Mouse (Mus musculus) layer of hippocampus, adult 8-10 months (tissue): ENCODE results near the gene Ppp1r11. TPM values are rescaled to one million over a fixed set of nuclear protein-coding genes. Genes with fewer than 3 reads are reported as not detected.

Experiments used
- DNase-seq, 2 experiments: peaks; one replicate each; pipeline ENCODE4 v3.0.0; 2022; ENCODE audit warnings: low spot score in 2 of 2
- total RNA-seq, 4 experiments: library from RNA; stranded (reverse); gene quantifications; 2 replicates each; pipeline ENCODE4 v1.2.4; 2022

Gene Ppp1r11
- total RNA-seq, 4 experiments from 2014 or later = 122 to 142 (median 124) TPM

- no peak for DNase-seq
Measured at GRCm38 (mm10) chr17:36961125-36961524, 9.6 kb upstream of the Ppp1r11 start.

- no peak for DNase-seq
Measured at GRCm38 (mm10) chr17:36958884-36959283, 7.3 kb upstream of the Ppp1r11 start.

- peak; percentile 95 to 97 for DNase-seq
Measured at GRCm38 (mm10) chr17:36957999-36958743, 6.6 kb upstream of the Ppp1r11 start, which contains the start of the genes Znrd1 and Znrd1as. Znrd1 (minus strand) TSS chr17:36958559. Znrd1as (plus strand) TSS chr17:36958592.

- DNase-seq = no peak
Measured at GRCm38 (mm10) chr17:36953062-36953461, 1.5 kb upstream of the Ppp1r11 start.

GRCm38 (mm10) chr17:36952631-36953030, 1.1 kb upstream of the Ppp1r11 start:
- DNase-seq = no peak

GRCm38 (mm10) chr17:36949265-36949664, 2.3 kb downstream of the Ppp1r11 start:
- DNase-seq = no peak

GRCm38 (mm10) chr17:36948286-36948685, 3.3 kb downstream of the Ppp1r11 start:
- DNase-seq = no peak

GRCm38 (mm10) chr17:36947051-36947819, 4.3 kb downstream of the Ppp1r11 start:
- peak in 1 of 2 experiments; percentile 56 for DNase-seq

- DNase-seq = no peak
Measured at GRCm38 (mm10) chr17:36944121-36944775, 7.3 kb downstream of the Ppp1r11 start.

GRCm38 (mm10) chr17:36943691-36944090, 7.8 kb downstream of the Ppp1r11 start:
- no peak for DNase-seq

- peak in 1 of 2 experiments; percentile 34 for DNase-seq
Measured at GRCm38 (mm10) chr17:36942791-36943471, 8.6 kb downstream of the Ppp1r11 start, which contains the start of gene Rnf39. Rnf39 (plus strand) TSS chr17:36942918.

- DNase-seq = peak in 1 of 2 experiments; percentile 50
Measured at GRCm38 (mm10) chr17:36942391-36942790, 9.2 kb downstream of the Ppp1r11 start.

GRCm38 (mm10) chr17:36938056-36938455, 13.5 kb downstream of the Ppp1r11 start:
- DNase-seq = no peak

GRCm38 (mm10) chr17:36931806-36932205, 19.7 kb downstream of the Ppp1r11 start:
- DNase-seq = no peak

GRCm38 (mm10) chr17:36931130-36931529, 20.4 kb downstream of the Ppp1r11 start:
- no peak for DNase-seq

GRCm38 (mm10) chr17:36930233-36930632, 21.3 kb downstream of the Ppp1r11 start:
- DNase-seq = no peak

- DNase-seq = no peak
Measured at GRCm38 (mm10) chr17:36929236-36929932, 22.2 kb downstream of the Ppp1r11 start.

- DNase-seq = no peak
Measured at GRCm38 (mm10) chr17:36927496-36928120, 23.9 kb downstream of the Ppp1r11 start.

- DNase-seq = no peak
Measured at GRCm38 (mm10) chr17:36923491-36923890, 28.1 kb downstream of the Ppp1r11 start.

GRCm38 (mm10) chr17:36922715-36923114, 28.8 kb downstream of the Ppp1r11 start:
- no peak for DNase-seq
